Mouse (Mus musculus) kidney, adult 2 months (tissue): ENCODE results near the gene Rab6b.

Experiments used
- CTCF ChIP-seq: fragments of 200-500 bp; conservative IDR thresholded peaks from 2 replicates; pipeline ENCODE4 v1.5.1; 2011; ENCODE audit warnings: low read depth, mild to moderate bottlenecking, control low read depth, low read length, moderate library complexity, mixed read lengths; ENCODE audit not compliant: insufficient read depth, insufficient read length
- POLR2A ChIP-seq: fragments of 200-500 bp; IDR thresholded peaks from one replicate; pipeline ENCODE4 v1.6.1; 2011; ENCODE audit warnings: low read depth, low read length, control low read depth

DNA sequence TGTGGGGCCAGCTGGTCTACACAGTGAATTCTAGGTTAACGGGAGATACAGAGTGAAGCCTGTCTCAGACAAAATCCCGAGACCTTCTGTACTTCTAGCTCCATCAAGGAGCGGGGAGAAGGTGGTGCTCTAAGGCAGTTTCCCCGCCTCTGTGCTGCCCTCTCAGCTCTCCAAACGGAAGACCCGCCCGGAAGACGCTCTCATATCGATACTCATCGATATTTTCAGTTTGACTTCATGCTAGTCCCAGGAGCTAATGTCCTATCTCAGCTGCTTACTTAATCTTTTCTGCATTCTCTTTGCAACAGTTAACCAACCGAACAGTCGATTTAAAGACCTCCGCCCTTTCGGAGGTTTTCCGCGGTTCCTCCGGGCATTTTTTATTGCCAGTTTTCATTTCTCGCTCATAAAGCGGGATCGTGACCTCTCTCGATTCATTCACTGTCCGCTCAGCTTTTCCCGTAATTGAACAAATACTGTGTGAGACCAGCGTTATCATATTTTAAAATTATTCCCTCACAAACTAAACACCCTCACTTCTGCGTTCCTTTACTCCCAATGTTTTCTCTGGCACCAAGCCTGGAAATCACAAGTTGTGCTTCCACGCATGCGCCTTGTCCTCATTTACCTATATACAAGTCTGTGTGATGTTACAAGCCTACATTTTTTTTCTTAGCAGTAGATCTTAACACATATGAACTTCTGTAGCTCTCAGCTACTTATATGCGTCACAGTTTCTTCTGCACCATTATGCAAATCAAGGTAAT, 101.2 kb downstream of the Rab6b start:
- no peak for TF ChIP-seq CTCF
- no peak for TF ChIP-seq POLR2A
